Mouse (Mus musculus): ENCODE data around the gene Eya2. TPM values are rescaled to one million over a fixed set of nuclear protein-coding genes. Genes with fewer than 3 reads are reported as not detected.
"Not testable (repeated sequence)": the region's sequence is repeated elsewhere in the genome, so short reads cannot be mapped to it uniquely, and the experiment has no call there.

The Eya2 gene
- polyA plus RNA-seq, 1 experiment, result 2.4 TPM

DNA sequence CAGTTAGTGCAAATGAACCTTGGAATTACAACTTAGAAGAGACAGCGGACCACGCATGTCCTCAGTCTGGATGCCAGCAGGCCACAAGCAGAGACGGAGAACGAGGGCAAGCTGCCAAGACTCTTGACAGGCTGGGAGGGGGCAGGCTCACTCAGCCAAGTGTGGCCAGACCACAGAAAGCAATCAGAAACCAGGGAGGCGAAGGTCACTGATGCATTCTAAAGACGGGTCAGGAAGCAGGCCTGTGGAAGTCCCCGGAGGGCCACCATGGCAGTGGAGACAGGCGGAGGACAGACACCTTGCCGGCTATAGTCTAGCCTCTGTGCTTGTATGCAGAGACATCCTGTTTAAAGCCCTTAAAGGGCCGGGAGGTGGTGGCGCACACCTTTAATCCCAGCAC is 193.2 kb downstream of the Eya2 start:
- Histone ChIP-seq H3K4me1 (ENCODE audit: control insufficient read depth, insufficient read depth, low read length) (no peaks in the 10 kb centered on the region), H3K4me3 (replicated peaks; ENCODE audit: control insufficient read depth, low read depth, low read length) (no peak overlapping the region), H3K27ac (ENCODE audit: control insufficient read depth, insufficient read depth, low read depth, low read length, poor library complexity) (no peak overlapping the region)
- 39% methylated on average over 11 of the region's 11 CpGs for WGBS
- TF ChIP-seq CTCF (IDR thresholded peaks at IDR 0.05; ENCODE audit: control insufficient read depth, insufficient read depth, low read length) (no peak), POLR2A (IDR thresholded peaks at IDR 0.05; ENCODE audit: borderline replicate concordance, control insufficient read depth, low read depth, low read length) (no peak)

DNA sequence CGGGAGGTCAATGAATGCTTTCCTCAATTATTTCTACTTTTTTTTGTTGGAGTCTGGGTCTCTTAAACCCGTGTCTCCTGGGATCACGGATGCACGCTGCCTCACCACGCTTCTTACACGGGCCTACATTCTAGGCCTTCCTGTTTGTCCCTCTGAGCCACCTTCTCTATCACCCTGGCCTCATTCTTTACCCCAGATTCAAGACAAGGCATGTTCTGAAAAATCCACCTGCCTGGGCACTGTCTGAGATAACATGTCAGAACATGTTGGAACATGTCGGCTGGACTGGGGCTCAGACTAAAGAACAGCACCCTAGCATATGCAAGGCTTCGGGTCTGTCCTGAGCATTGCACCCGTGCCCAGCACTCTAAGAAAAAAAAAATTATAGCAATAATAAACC is 194.0 kb downstream of the Eya2 start:
- Histone ChIP-seq H3K4me1 (ENCODE audit: control insufficient read depth, insufficient read depth, low read length) (no peaks in the 10 kb centered on the region), H3K4me3 (replicated peaks; ENCODE audit: control insufficient read depth, low read depth, low read length) (no peak overlapping the region), H3K27ac (ENCODE audit: control insufficient read depth, insufficient read depth, low read depth, low read length, poor library complexity) (no peak overlapping the region)
- 93% methylated on average over 9 of the region's 9 CpGs for WGBS
- TF ChIP-seq POLR2A (IDR thresholded peaks at IDR 0.05; ENCODE audit: borderline replicate concordance, control insufficient read depth, low read depth, low read length) (no peak), CTCF (IDR thresholded peaks at IDR 0.05; ENCODE audit: control insufficient read depth, insufficient read depth, low read length) (no peak)

DNA sequence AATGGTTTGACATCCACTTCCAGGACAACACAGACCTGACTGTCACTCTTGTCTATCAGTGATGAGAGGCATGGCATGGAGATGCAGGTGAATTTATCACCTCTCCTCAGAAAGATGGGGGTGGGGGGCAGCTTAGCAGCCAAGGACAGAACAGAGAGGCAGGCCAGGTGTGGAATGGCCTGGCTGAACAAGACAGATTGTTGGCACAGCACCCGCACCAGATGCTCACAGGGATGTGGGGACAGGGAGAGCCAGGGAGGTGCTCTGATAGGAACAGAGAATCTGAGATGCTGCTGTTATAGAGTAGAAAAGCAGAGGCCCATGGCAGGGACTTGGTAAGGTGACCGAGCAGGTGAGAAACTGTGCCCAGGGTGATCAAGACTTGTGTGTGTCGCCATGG is 194.8 kb downstream of the Eya2 start:
- no peak overlapping the region for H3K27ac ChIP-seq (ENCODE audit: control insufficient read depth, insufficient read depth, low read depth, low read length, poor library complexity)
- TF ChIP-seq CTCF (IDR thresholded peaks at IDR 0.05; ENCODE audit: control insufficient read depth, insufficient read depth, low read length) (no peak), POLR2A (IDR thresholded peaks at IDR 0.05; ENCODE audit: borderline replicate concordance, control insufficient read depth, low read depth, low read length) (no peak)
- H3K4me1 ChIP-seq (ENCODE audit: control insufficient read depth, insufficient read depth, low read length), result no peaks in the 10 kb centered on the region
- no peak overlapping the region for H3K4me3 ChIP-seq (replicated peaks; ENCODE audit: control insufficient read depth, low read depth, low read length)
- WGBS, result 90% methylated on average over 3 of the region's 3 CpGs

DNA sequence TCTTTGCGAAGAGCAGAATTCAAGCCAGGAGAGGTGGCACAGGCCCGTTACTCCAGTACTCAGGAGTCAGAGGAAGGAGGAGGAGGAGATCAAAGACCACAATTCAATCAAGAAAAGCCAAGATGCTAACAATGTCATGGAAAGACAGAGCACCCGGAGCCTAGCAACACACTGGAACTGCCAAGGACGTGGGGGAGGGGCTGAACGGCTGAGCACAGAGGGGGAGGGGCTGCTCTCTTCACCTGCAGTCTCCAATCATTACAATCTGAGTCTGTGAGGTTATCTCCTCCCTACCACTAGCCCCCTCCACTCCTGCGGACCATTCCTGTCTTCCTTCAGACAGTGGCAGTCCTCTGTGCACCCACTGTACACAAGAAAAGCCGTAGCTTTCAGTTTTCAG is 196.2 kb downstream of the Eya2 start:
- no peak overlapping the region for H3K27ac ChIP-seq (ENCODE audit: control insufficient read depth, insufficient read depth, low read depth, low read length, poor library complexity)
- H3K4me3 ChIP-seq (replicated peaks; ENCODE audit: control insufficient read depth, low read depth, low read length), result no peak overlapping the region
- H3K4me1 ChIP-seq (ENCODE audit: control insufficient read depth, insufficient read depth, low read length), result no peaks in the 10 kb centered on the region
- 90% methylated on average over 7 of the region's 7 CpGs for WGBS
- no peak for TF ChIP-seq CTCF (IDR thresholded peaks at IDR 0.05; ENCODE audit: control insufficient read depth, insufficient read depth, low read length)
- no peak for TF ChIP-seq POLR2A (IDR thresholded peaks at IDR 0.05; ENCODE audit: borderline replicate concordance, control insufficient read depth, low read depth, low read length)

DNA sequence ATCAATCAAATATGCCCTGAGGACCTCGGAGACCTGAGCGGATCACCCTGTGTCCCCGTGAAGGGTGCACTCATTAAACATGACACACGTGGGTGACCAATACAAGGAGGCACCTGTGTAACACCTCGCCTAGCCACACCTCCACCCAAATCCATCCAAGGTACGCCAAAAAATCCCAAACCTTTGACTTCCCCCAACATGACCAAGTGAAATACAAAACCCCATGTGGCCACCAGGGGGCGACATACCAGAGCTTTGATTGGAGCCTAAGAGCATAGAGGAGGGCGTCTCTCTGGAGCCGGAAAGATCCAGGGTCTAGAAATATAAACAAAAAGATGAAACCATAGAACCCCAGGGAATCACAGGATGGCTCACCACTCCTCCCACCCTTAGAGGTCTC is 196.8 kb downstream of the Eya2 start:
- Histone ChIP-seq H3K4me3 (replicated peaks; ENCODE audit: control insufficient read depth, low read depth, low read length) (no peak overlapping the region), H3K4me1 (ENCODE audit: control insufficient read depth, insufficient read depth, low read length) (no peaks in the 10 kb centered on the region), H3K27ac (ENCODE audit: control insufficient read depth, insufficient read depth, low read depth, low read length, poor library complexity) (no peak overlapping the region)
- 58% methylated on average over 9 of the region's 9 CpGs for WGBS
- TF ChIP-seq CTCF (IDR thresholded peaks at IDR 0.05; ENCODE audit: control insufficient read depth, insufficient read depth, low read length) (peak; percentile 75), POLR2A (IDR thresholded peaks at IDR 0.05; ENCODE audit: borderline replicate concordance, control insufficient read depth, low read depth, low read length) (no peak)

DNA sequence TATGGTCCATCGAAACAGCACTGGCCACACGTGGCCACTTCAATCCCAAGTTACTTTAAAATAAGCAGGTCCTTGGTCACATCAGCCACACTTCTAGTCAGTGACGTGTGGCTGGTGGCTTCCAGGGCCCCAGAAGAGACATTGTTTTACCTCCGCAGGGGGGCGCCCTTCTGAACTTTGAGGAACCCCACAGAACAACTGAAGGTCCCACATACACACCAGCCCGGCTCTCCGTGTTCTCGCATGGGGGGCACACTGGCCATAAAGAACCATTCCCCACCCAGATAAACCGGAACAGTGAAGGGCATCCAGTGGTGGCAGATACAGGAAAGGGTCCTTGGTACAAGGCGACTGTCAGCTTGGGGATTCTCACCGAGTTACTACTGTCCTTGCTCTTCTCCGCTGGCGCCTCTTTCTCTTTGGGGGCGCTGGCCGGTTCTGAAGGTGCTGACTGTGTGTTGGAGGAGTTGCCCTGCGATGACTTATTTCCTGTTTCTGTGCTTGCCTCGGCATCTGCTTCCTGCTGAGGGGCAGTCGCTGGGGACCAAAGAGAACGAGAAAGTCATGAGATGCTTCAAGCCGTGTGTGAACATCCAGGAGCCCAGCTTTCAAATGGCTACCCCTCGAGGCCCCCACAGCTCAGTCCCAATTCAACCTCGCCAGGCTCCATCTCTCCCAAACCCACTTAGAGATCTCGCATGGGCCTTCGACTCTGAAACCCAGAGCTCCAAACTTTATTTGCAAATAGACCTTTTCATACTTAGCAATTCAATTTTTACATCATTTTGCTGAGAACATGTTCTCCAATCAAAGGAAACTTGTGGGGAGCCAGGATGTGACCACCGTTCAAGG is 197.8 kb downstream of the Eya2 start:
- H3K4me3 ChIP-seq (replicated peaks; ENCODE audit: control insufficient read depth, low read depth, low read length), result no peak overlapping the region
- TF ChIP-seq POLR2A (IDR thresholded peaks at IDR 0.05; ENCODE audit: borderline replicate concordance, control insufficient read depth, low read depth, low read length) (no peak), CTCF (IDR thresholded peaks at IDR 0.05; ENCODE audit: control insufficient read depth, insufficient read depth, low read length) (no peak)
- WGBS, result 44% methylated on average over 25 of the region's 25 CpGs
- peak overlapping the region; percentile 73 for H3K27ac ChIP-seq (ENCODE audit: control insufficient read depth, insufficient read depth, low read depth, low read length, poor library complexity)
- H3K4me1 ChIP-seq (ENCODE audit: control insufficient read depth, insufficient read depth, low read length), result no peaks in the 10 kb centered on the region

DNA sequence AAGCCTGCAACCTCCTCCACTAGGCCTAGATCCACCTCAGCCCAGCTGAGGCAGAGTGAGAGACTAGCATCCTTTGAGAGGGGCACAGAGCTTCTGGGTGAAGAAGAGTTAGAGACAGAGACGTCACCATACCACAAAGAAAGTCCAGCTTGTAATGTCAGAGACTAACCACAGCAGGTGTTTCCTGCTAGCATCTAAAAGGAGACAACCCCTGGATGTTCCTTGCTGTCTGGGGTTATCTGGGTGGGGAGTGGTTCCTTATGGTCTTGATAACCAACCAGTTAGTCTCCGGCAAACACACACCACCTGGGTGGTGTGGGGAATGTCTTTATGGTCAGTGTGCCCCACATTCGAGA is 198.4 kb downstream of the Eya2 start:
- 5% methylated on average over 3 of the region's 3 CpGs for WGBS
- Histone ChIP-seq H3K27ac (ENCODE audit: control insufficient read depth, insufficient read depth, low read depth, low read length, poor library complexity) (peak overlapping the region; percentile 73), H3K4me3 (replicated peaks; ENCODE audit: control insufficient read depth, low read depth, low read length) (no peak overlapping the region), H3K4me1 (ENCODE audit: control insufficient read depth, insufficient read depth, low read length) (no peaks in the 10 kb centered on the region)
- no peak for TF ChIP-seq POLR2A (IDR thresholded peaks at IDR 0.05; ENCODE audit: borderline replicate concordance, control insufficient read depth, low read depth, low read length)
- TF ChIP-seq CTCF (IDR thresholded peaks at IDR 0.05; ENCODE audit: control insufficient read depth, insufficient read depth, low read length), result 0 out of 2 replicates have a peak, but pooled peaks have one; percentile 4

DNA sequence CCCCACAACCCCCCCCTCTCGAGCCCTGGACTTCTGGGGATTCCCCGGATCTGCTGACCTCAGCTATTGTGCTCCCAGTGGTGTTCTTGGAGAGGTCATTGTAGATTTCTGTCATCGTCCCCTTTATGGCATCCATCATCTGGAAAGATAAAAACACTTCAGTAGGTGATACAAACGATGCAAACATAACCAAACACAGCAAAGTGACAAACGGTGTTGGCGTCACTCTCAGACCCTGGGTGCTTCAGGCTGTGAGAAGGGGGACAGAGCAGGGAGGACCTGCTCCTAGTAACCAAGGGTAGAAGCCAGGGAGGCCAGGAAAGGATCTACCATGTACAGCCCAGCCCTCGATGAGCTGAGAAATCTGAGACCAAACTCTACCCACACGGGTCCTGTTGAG is 203.0 kb downstream of the Eya2 start:
- 86% methylated on average over 8 of the region's 8 CpGs for WGBS
- Histone ChIP-seq H3K4me3 (replicated peaks; ENCODE audit: control insufficient read depth, low read depth, low read length) (no peak overlapping the region), H3K4me1 (ENCODE audit: control insufficient read depth, insufficient read depth, low read length) (peaks cover 2% of the 10 kb centered on the region), H3K27ac (ENCODE audit: control insufficient read depth, insufficient read depth, low read depth, low read length, poor library complexity) (no peak overlapping the region)
- TF ChIP-seq POLR2A (IDR thresholded peaks at IDR 0.05; ENCODE audit: borderline replicate concordance, control insufficient read depth, low read depth, low read length), result no peak

DNA sequence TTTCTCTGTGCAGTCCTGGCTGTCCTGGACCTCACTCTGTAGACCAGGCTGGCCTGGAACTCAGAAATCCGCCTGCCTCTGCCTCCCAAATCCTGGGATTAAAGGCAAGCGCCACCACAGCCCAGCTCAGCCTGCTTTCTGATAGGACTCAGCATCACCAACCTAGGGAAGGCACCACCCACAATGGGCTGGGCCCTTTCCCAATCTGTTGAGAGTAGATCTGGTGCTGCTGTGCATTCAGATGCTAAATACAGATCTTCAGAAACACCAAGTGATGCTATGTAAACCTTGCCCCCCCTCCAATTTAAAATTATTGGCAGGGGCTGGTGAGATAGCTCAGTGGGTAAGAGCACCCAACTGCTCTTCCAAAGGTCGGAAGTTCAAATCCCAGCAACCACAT is 205.3 kb downstream of the Eya2 start:
- H3K27ac ChIP-seq (ENCODE audit: control insufficient read depth, insufficient read depth, low read depth, low read length, poor library complexity); H3K4me3 ChIP-seq (replicated peaks; ENCODE audit: control insufficient read depth, low read depth, low read length); H3K4me1 ChIP-seq (ENCODE audit: control insufficient read depth, insufficient read depth, low read length): not testable (repeated sequence)
- WGBS, result 88% methylated on average over 3 of the region's 3 CpGs
